Mouse (Mus musculus): Measurements from ENCODE around the gene Rab3gap1.

Rab3gap1 gene

GRCm38 (mm10) chr1:127982268-127982667 is 113.7 kb downstream of the Rab3gap1 start:
- DNase-seq (ENCODE audit: low spot score in 2 of 2): no peak

DNA sequence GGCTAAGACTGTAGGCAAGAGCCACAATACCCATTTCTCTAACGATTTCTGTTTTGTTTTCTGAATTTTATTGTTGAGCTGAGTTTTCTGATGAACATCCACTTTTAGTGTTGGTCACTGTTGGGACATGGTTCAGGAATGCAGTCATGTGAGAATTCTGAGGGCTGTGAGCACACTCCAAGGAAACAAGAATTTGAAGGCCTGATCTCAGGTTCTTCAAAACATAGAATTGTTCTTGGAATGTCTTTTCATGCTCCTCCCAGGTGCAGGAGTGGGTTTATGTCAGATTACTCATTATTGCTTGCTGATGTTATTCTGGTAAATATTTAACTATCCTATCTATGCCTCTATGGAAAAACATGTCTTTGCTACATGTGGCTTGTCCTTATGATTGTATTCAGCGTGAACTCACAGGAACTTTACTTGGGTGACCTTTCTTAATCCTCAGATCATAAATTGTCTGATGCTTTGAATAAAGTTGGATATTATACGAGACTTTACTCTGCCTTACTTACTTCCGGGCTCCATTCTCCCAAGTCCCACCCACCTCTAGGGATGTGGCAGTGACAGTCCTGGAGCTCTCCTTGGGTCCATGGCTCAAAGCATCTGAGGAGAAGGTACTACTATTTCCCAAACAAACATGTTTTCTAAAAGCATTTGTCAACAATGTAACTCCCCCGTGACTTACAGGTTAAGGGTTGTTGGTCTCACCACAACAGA is 114.9 kb downstream of the Rab3gap1 start:
- no peak for DNase-seq (ENCODE audit: low spot score in 2 of 2)

- DNase-seq (ENCODE audit: low spot score in 2 of 2): no peak
These were observed 116.8 kb downstream of the Rab3gap1 start for GRCm38 (mm10) chr1:127985391-127985790.

DNA sequence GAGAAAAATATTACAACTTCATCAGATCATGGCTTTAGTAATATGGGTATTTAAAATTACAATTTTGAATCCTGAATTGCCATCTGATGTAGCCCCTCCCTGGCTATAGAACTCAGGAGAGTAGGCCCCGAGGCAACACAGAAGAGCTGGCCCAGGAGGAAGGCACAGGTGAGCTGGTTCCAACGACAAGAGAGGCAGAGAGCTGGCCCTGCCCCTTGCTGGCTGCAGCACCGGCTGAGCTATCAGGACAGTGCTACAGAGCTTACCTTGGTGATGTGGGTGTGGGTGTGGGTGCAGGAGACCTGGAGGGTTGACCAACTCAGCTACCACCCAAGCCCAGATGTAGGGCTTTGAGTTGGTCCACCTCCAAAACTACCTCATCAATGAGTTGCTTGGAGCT is 119.7 kb downstream of the Rab3gap1 start:
- no peak for DNase-seq (ENCODE audit: low spot score in 2 of 2)

GRCm38 (mm10) chr1:127989387-127989786 is 120.8 kb downstream of the Rab3gap1 start:
- DNase-seq (ENCODE audit: low spot score in 2 of 2): no peak

- DNase-seq (ENCODE audit: low spot score in 2 of 2): no peak
These were observed 121.5 kb downstream of the Rab3gap1 start for GRCm38 (mm10) chr1:127989876-127990731.

Data from spleen, postnatal 10 days (tissue).